Mouse (Mus musculus): ENCODE data around the gene Tm9sf2.
A peak's percentile ranks its signal among the peaks of the same experiment; 100 is the strongest.

The Tm9sf2 gene

DNA sequence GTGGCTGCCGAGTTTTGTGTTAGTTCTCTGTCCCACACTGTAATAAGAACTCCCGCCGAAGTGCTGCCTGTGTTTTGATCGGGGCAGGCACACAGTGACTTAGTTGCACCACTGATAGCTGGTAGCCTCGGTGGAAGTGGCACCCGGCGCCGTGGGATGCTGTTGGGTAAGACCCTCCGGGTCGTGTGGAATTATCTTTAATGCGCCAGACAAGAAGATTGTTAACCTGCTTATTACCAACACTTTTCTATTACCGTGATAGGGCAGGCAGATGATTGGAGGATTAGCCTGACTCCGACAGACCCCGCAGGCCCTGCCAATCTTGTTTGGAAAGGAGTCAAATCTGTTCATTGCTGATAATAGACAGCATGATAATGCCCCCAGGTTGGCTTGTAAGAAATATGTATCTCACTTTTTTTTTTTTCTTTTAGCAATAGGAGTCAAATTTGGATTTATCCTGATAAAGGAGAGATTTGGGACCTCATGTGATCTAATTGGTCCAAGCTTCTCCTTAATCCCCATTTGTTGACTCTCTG, 69.5 kb downstream of the Tm9sf2 start:
- no peak for DNase-seq (ENCODE audit: low spot score in 2 of 2)

DNA sequence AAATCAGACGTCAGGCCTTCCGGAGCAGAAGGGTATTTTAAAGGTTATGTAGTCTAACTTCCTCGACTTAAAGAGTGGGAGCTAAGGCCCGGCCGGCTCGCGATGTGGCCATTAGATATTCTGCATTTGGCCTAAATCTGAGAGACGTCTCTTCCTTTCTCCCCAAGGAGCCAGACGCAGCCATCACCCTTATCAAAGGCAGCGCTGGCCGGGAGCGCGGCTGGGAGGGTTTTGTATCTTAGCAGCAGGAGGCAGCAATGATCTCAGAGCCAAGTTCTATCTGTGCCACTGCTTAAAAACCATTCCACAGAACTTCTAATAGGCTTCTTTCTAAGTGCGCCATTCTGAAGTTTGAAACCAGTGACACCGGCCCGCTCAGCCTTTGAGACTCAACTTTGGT, 72.4 kb downstream of the Tm9sf2 start:
- no peak for DNase-seq (ENCODE audit: low spot score in 2 of 2)

- DNase-seq (ENCODE audit: low spot score in 2 of 2): peak; percentile 88 to 89
Measured at GRCm38 (mm10) chr14:122181078-122181814, 74.4 kb downstream of the Tm9sf2 start, which contains the start of gene Clybl. TSS of gene Clybl (plus strand) at chr14:122181704.

- DNase-seq (ENCODE audit: low spot score in 2 of 2): no peak
Measured at GRCm38 (mm10) chr14:122181815-122182157, 74.9 kb downstream of the Tm9sf2 start.

DNA sequence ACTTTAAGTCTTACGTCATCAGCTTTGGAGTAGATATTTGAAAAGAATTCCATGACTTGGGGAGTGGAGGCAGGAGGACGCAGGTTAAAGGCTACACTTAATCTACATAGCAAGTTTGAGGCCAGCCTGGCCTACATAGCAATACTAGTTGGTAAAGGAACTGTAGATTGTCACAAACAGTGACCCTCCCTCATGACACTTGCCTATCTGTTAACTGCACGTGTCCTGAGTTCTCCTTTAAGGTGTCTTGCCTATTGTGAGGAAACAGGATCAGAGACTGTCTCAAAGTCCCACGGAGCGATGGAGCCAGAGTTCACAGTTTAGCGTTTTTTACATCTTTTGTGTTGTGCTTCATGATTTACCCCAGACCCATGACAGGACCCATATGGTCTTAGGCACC, 75.4 kb downstream of the Tm9sf2 start:
- DNase-seq (ENCODE audit: low spot score in 2 of 2): no peak

DNA sequence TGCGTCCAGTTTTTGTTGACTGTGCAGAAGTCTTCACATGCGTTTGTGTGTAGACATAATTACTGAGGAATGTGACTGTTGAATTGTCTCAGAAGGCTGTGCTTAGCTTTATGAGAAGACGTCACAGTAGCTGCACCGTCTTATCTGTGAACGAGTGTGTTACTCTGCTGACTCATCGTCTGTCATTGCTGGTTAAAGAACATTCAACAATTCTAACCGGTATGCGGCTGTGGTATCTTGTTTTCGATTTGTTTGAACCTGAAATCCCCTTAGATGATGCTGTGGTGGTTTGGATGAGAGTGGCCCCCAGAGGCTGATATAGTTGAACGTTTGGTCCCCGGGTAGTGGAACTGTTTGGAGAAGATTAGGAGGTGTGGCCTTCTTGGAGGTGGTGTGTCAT, 77.1 kb downstream of the Tm9sf2 start:
- no peak for DNase-seq (ENCODE audit: low spot score in 2 of 2)

- no peak for DNase-seq (ENCODE audit: low spot score in 2 of 2)
Measured at GRCm38 (mm10) chr14:122188250-122188649, 81.4 kb downstream of the Tm9sf2 start.

GRCm38 (mm10) chr14:122189901-122190300, 83.1 kb downstream of the Tm9sf2 start:
- DNase-seq (ENCODE audit: low spot score in 2 of 2): no peak

DNA sequence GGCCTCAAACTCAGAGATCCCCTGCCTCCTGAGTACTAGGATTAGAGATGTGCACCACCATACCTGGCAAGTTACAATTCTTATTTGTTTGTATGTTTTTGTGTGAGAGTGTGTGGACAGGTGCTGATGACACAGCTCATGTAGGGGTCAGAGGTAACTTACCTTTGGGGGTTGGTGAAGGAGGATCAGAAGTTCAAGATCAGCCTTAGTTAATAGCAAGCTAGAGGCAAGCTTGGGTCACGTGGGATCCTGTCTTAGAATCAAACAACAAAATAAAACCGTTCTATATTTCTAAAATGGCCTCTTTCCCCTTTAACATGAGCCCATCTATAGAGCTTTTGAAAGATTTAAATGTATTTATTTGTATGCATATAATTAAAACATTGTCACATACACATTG, 83.7 kb downstream of the Tm9sf2 start:
- no peak for DNase-seq (ENCODE audit: low spot score in 2 of 2)

- no peak for DNase-seq (ENCODE audit: low spot score in 2 of 2)
Measured at GRCm38 (mm10) chr14:122190941-122191510, 84.2 kb downstream of the Tm9sf2 start.

DNA sequence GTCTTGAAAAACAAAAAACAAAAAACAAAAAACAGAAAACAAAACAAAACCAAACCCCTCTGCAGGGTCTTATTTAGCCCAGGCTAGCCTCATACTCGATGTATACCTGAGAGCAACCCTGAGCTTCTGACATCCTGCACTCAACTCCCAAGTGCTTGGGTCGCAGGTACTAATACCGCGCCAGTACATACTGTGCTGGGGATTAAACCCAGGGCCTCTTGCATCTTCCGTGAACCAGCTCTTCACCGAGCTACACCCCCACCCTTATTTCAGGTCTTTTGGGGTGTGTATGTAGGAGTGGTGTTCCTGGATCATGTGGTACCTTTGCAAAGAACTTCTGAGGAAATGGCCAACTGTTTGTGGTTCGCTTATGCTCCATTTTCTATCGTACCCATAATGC, 87.8 kb downstream of the Tm9sf2 start:
- DNase-seq (ENCODE audit: low spot score in 2 of 2): no peak

- DNase-seq (ENCODE audit: low spot score in 2 of 2): no peak
Measured at GRCm38 (mm10) chr14:122196851-122197250, 90.0 kb downstream of the Tm9sf2 start.

GRCm38 (mm10) chr14:122200247-122200885, 93.5 kb downstream of the Tm9sf2 start:
- no peak for DNase-seq (ENCODE audit: low spot score in 2 of 2)

GRCm38 (mm10) chr14:122209177-122209576, 102.3 kb downstream of the Tm9sf2 start:
- no peak for DNase-seq (ENCODE audit: low spot score in 2 of 2)
